19 mouse cellular contexts compared by ENCODE assay signal in genomic region chr9:75238179-75238578, GRCm38 (mm10). TPM values are rescaled to one million over a fixed set of nuclear protein-coding genes. Genes with fewer than 3 reads are reported as not detected.
DNase-seq lines count a peak whose midpoint lies in the region; ATAC-seq and TF ChIP-seq lines count a peak whose summit lies in the region.
"Had no signal": no experiment of that assay in that cellular context is flagged by ENCODE, and none has a peak within 500 bp of the region (broad histone marks: within the 10 kb centered on the region; RNA-seq: fewer than 3 reads in every experiment).

No protein-coding gene starts in this region.

- no peak for TF ChIP-seq CTCF in intestine, postnatal 0 days (IDR thresholded peaks at IDR 0.05; ENCODE audit: low read depth)
- TF ChIP-seq CTCF in stomach, postnatal 0 days (IDR thresholded peaks at IDR 0.05; ENCODE audit: low read depth), result peak; percentile 18; the same call in 1 of the 2 replicates

- H3K4me3 ChIP-seq in intestine, postnatal 0 days (ENCODE audit: low read depth, low read length), result no peak overlapping the region
- H3K4me3 ChIP-seq in intestine, embryonic 15.5 days (replicated peaks), result no peak overlapping the region
- H3K4me3 ChIP-seq in stomach, embryonic 16.5 days (replicated peaks; ENCODE audit: low read length), result no peak overlapping the region
- H3K4me3 ChIP-seq in stomach, postnatal 0 days (ENCODE audit: low read depth, low read length), result no peak overlapping the region
- H3K4me3 ChIP-seq: embryonic facial prominence, embryonic 10.5 days; embryonic facial prominence, embryonic 12.5 days; forebrain, embryonic 13.5 days; forebrain, embryonic 15.5 days had no signal

- no peak overlapping the region for H3K27ac ChIP-seq in intestine, postnatal 0 days (ENCODE audit: low read depth, low read length)
- H3K27ac ChIP-seq in intestine, embryonic 15.5 days, result no peak overlapping the region
- H3K27ac ChIP-seq in stomach, embryonic 16.5 days (ENCODE audit: low read length), result peak overlapping the region; percentile 32; the same call in 1 of the 2 replicates
- H3K27ac ChIP-seq in stomach, postnatal 0 days (replicated peaks), result 0 out of 2 replicates have a peak overlapping the region, but pooled peaks have one; percentile 2
- H3K27ac ChIP-seq: embryonic facial prominence, embryonic 10.5 days; embryonic facial prominence, embryonic 12.5 days; forebrain, embryonic 13.5 days; forebrain, embryonic 15.5 days had no signal

- H3K36me3 ChIP-seq in intestine, postnatal 0 days (ENCODE audit: control insufficient read depth, insufficient read depth), result no peaks in the 10 kb centered on the region
- H3K36me3 ChIP-seq in intestine, embryonic 15.5 days, result no peaks in the 10 kb centered on the region
- no peaks in the 10 kb centered on the region for H3K36me3 ChIP-seq in stomach, embryonic 16.5 days (ENCODE audit: control insufficient read depth, insufficient read depth, low read length)
- no peaks in the 10 kb centered on the region for H3K36me3 ChIP-seq in stomach, postnatal 0 days (ENCODE audit: control insufficient read depth, insufficient read depth, low read length)
- H3K36me3 ChIP-seq: embryonic facial prominence, embryonic 10.5 days; embryonic facial prominence, embryonic 12.5 days; forebrain, embryonic 15.5 days had no signal

- H3K27me3 ChIP-seq in intestine, postnatal 0 days (replicated peaks; ENCODE audit: control insufficient read depth, insufficient read depth, low read length), result no peaks in the 10 kb centered on the region
- 0 out of 2 replicates have a peak, but pooled peaks cover under 1% of the 10 kb centered on the region for H3K27me3 ChIP-seq in intestine, embryonic 15.5 days (replicated peaks)
- no peaks in the 10 kb centered on the region for H3K27me3 ChIP-seq in stomach, embryonic 16.5 days (ENCODE audit: control insufficient read depth, insufficient read depth, low read length)
- no peaks in the 10 kb centered on the region for H3K27me3 ChIP-seq in stomach, postnatal 0 days (ENCODE audit: control insufficient read depth, insufficient read depth, low read length)

- H3K4me2 ChIP-seq in intestine, postnatal 0 days (replicated peaks; ENCODE audit: low read depth), result no peak overlapping the region
- no peak overlapping the region for H3K4me2 ChIP-seq in intestine, embryonic 15.5 days (replicated peaks)
- no peak overlapping the region for H3K4me2 ChIP-seq in stomach, embryonic 16.5 days (ENCODE audit: low read depth, low read length)
- no peak overlapping the region for H3K4me2 ChIP-seq in stomach, postnatal 0 days (replicated peaks; ENCODE audit: low read depth)
- H3K4me2 ChIP-seq: embryonic facial prominence, embryonic 12.5 days; forebrain, embryonic 13.5 days; forebrain, embryonic 15.5 days had no signal

- TF ChIP-seq EP300 in stomach, postnatal 0 days (optimal IDR thresholded peaks at IDR 0.05), result no peak

- H3K9me3 ChIP-seq in intestine, postnatal 0 days (ENCODE audit: control insufficient read depth), result no peaks in the 10 kb centered on the region
- no peaks in the 10 kb centered on the region for H3K9me3 ChIP-seq in intestine, embryonic 15.5 days
- H3K9me3 ChIP-seq in stomach, embryonic 16.5 days (replicated peaks; ENCODE audit: control insufficient read depth, low read length), result no peaks in the 10 kb centered on the region
- no peaks in the 10 kb centered on the region for H3K9me3 ChIP-seq in stomach, postnatal 0 days (ENCODE audit: control insufficient read depth, low read length)
- H3K9me3 ChIP-seq: embryonic facial prominence, embryonic 10.5 days; embryonic facial prominence, embryonic 12.5 days; forebrain, embryonic 13.5 days; forebrain, embryonic 15.5 days had no signal

- H3K9ac ChIP-seq in intestine, postnatal 0 days (ENCODE audit: low read depth, low read length), result no peak overlapping the region
- H3K9ac ChIP-seq in intestine, embryonic 15.5 days, result no peak overlapping the region
- H3K9ac ChIP-seq in stomach, embryonic 16.5 days (ENCODE audit: low read length), result no peak overlapping the region
- H3K9ac ChIP-seq in stomach, postnatal 0 days (ENCODE audit: low read length), result no peak overlapping the region
- H3K9ac ChIP-seq: embryonic facial prominence, embryonic 12.5 days; forebrain, embryonic 13.5 days; forebrain, embryonic 15.5 days had no signal

- H3K4me1 ChIP-seq in intestine, postnatal 0 days (replicated peaks; ENCODE audit: control insufficient read depth, insufficient read depth, low read length), result no peaks in the 10 kb centered on the region
- no peaks in the 10 kb centered on the region; the same call in 1 of the 2 replicates for H3K4me1 ChIP-seq in intestine, embryonic 15.5 days (replicated peaks)
- H3K4me1 ChIP-seq in stomach, embryonic 16.5 days (ENCODE audit: control insufficient read depth, insufficient read depth, low read length), result peaks cover 5% of the 10 kb centered on the region
- H3K4me1 ChIP-seq in stomach, postnatal 0 days (replicated peaks; ENCODE audit: control insufficient read depth, insufficient read depth), result no peaks in the 10 kb centered on the region
- H3K4me1 ChIP-seq: forebrain, embryonic 13.5 days; forebrain, embryonic 15.5 days had no signal

- peak; percentile 17; the same call in 1 of the 2 replicates for ATAC-seq in intestine, postnatal 0 days
- ATAC-seq in intestine, embryonic 15.5 days, result no peak
- no peak for ATAC-seq in stomach, embryonic 16.5 days (ENCODE audit: insufficient read depth, low FRiP score)
- ATAC-seq in stomach, postnatal 0 days (ENCODE audit: low FRiP score, low TSS enrichment), result peak; percentile 55
- ATAC-seq in cerebellum, adult (ENCODE audit: insufficient number of reproducible peaks, low FRiP score, low TSS enrichment), result no peak
- ATAC-seq: forebrain, embryonic 13.5 days; forebrain, embryonic 15.5 days had no signal

- peak; percentile 35 to 51 for DNase-seq in lung, adult 18-20 months
- no peak for DNase-seq in lung, postnatal 36 days
- peak; percentile 68 for DNase-seq in stomach, postnatal 0 days (ENCODE audit: low spot score)
- DNase-seq: adrenal gland, adult 2 months; adrenal gland, postnatal 10 days; adrenal gland, postnatal 25 days; cerebellum, adult 11-12 months; cerebellum, adult 2 months; cerebellum, adult 9-10 months; cerebellum, postnatal 10 days; cerebellum, postnatal 25 days had no signal

- 86% methylated on average over 3 of the region's 3 CpGs for WGBS in intestine, postnatal 0 days
- WGBS in intestine, embryonic 15.5 days, result 85% methylated on average over 3 of the region's 3 CpGs
- 74% methylated on average over 3 of the region's 3 CpGs for WGBS in stomach, embryonic 16.5 days
- 87% methylated on average over 3 of the region's 3 CpGs for WGBS in stomach, postnatal 0 days

RNA-seq across cellular contexts. Expression of gene Myo5c, which starts 6.4 kb away (rescaled TPM):
- 1.5 and 1.9 TPM in 2 replicates for polyA plus RNA-seq in intestine, postnatal 0 days (2015; fragmentation: Nextera tagmentation; extraction: Ambion mirVana)
- 5.5 and 7.3 TPM in 2 replicates for polyA plus RNA-seq in intestine, embryonic 15.5 days (2015; fragmentation: Nextera tagmentation; extraction: Ambion mirVana)
- 17.8 and 18.6 TPM in 2 replicates for polyA plus RNA-seq in stomach, embryonic 16.5 days (2015; fragmentation: Nextera tagmentation; extraction: Ambion mirVana)
- 11.4 and 13.2 TPM in 2 replicates for polyA plus RNA-seq in stomach, postnatal 0 days (2015; fragmentation: Nextera tagmentation; extraction: Ambion mirVana)

Comparison
In these comparisons a context has a peak if more than half of its experiments do, and no peak if none do; other contexts are left out.
1. ATAC-seq: peak in intestine, postnatal 0 days (single experiment) and stomach, postnatal 0 days (single experiment); none in intestine, embryonic 15.5 days (single experiment), stomach, embryonic 16.5 days (single experiment) and cerebellum, adult (single experiment).
2. H3K27ac ChIP-seq: peak in stomach, embryonic 16.5 days (single experiment) and stomach, postnatal 0 days (single experiment); none in intestine, postnatal 0 days (single experiment) and intestine, embryonic 15.5 days (single experiment).